Mouse (Mus musculus): ENCODE measurements at regions not wholly inside any gene's neighbourhood (a gene's known extent, or its start where the extent isn't known, plus 50 kb on each side); places are given as distances from the start of the nearest gene placed in this dataset.

DNA sequence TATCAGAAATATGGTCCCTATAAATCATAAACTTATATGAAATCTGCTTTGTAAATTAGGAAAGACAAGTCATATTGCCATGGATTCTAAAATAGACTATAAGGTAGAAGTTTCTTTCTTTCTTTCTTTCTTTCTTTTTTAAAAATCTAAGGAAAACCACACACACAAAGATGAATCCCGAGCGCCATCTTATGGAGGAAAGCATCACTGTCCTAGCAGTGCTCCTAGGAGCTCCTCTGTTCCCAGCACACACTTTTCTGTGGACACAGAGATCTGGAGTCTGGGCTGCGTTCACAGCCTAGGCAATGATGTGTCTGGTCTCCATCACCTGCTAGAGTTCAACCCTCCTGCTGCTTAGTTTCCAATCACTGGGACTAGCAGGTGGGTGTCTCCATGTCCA is 65.2 kb upstream of the Slc22a22 start:
- no peak for DNase-seq (ENCODE audit: low spot score)

DNA sequence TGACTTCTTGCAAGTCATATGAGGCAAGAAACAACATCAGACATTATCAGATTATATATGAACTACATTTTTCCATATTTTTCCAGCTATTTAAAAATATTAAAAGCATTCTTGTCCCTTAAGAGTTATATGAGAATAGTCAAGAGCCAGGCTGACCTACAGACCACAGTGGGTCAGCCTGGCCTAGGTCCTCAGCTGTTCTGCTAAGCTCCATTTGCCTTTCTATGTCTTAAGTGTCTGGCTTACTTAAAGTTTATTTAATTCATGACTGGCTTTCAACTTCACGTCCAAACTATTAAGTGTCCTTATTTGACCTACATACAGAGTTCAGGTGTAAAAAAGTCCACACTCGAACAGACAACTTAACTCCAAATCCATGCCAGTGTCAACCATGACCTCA is 58.1 kb upstream of the Slc22a22 start:
- DNase-seq (ENCODE audit: low spot score), result no peak

All from urinary bladder, postnatal 25 days (tissue).